Mouse (Mus musculus): ENCODE data around the gene Rap2a.

Gene Rap2a

GRCm38 (mm10) chr14:120542445-120542844 is 64.2 kb downstream of the Rap2a start:
- DNase-seq (ENCODE audit: low spot score) = no peak

- DNase-seq (ENCODE audit: low spot score) = no peak
Measured at GRCm38 (mm10) chr14:120542976-120543375, 64.7 kb downstream of the Rap2a start.

GRCm38 (mm10) chr14:120543846-120544245 is 65.6 kb downstream of the Rap2a start:
- no peak for DNase-seq (ENCODE audit: low spot score)

- no peak for DNase-seq (ENCODE audit: low spot score)
Measured at GRCm38 (mm10) chr14:120544495-120544894, 66.3 kb downstream of the Rap2a start.

- no peak for DNase-seq (ENCODE audit: low spot score)
Measured at GRCm38 (mm10) chr14:120544946-120545345, 66.7 kb downstream of the Rap2a start.

All from lung, postnatal 25 days (tissue).